Mouse (Mus musculus) stomach, embryonic 16.5 days (tissue): Measurements from ENCODE around the gene Mitf. TPM values are rescaled to one million over a fixed set of nuclear protein-coding genes. Genes with fewer than 3 reads are reported as not detected.

Experiments used
- ATAC-seq: fragments of 200-750 bp; cut with Nextera tagmentation; 2 replicates; pipeline ENCODE4 v1.8.0; 2017; ENCODE audit warnings: moderate number of reproducible peaks, moderate TSS enrichment; ENCODE audit not compliant: insufficient read depth, low FRiP score
- H3K27ac ChIP-seq: fragments of 300-500 bp; sonication (generic); 2 replicates; pipeline ENCODE4 v1.5.1; 2014; ENCODE audit warnings: low read length
- H3K27me3 ChIP-seq: fragments of 300-500 bp; sonication (generic); 2 replicates; pipeline ENCODE4 v1.6.1; 2014; ENCODE audit warnings: low read length, control low read depth, mixed read lengths; ENCODE audit not compliant: control insufficient read depth, insufficient read depth
- H3K36me3 ChIP-seq: fragments of 300-500 bp; sonication (generic); 2 replicates; pipeline ENCODE4 v1.6.1; 2014; ENCODE audit warnings: low read length; ENCODE audit not compliant: control insufficient read depth, insufficient read depth
- H3K4me1 ChIP-seq: fragments of 300-500 bp; sonication (generic); 2 replicates; pipeline ENCODE4 v1.6.1; 2014; ENCODE audit warnings: low read length, control low read depth, mixed read lengths; ENCODE audit not compliant: control insufficient read depth, insufficient read depth
- H3K4me2 ChIP-seq: fragments of 300-500 bp; sonication (generic); 2 replicates; pipeline ENCODE4 v1.6.1; 2014; ENCODE audit warnings: low read depth, low read length, mixed read lengths
- H3K4me3 ChIP-seq: fragments of 300-500 bp; sonication (generic); replicated peaks from 2 replicates; pipeline ENCODE4 v1.5.1; 2014; ENCODE audit warnings: mild to moderate bottlenecking, low read length
- H3K9ac ChIP-seq: fragments of 300-500 bp; sonication (generic); 2 replicates; pipeline ENCODE4 v1.6.1; 2014; ENCODE audit warnings: low read length
- H3K9me3 ChIP-seq: fragments of 300-500 bp; sonication (generic); replicated peaks from 2 replicates; pipeline ENCODE4 v1.6.1; 2016; ENCODE audit warnings: low read length, control low read depth; ENCODE audit not compliant: control insufficient read depth
- WGBS: fragments of 180-500 bp; shearing (Covaris S2); extraction: QIAGEN DNeasy Blood & Tissue Kit; methylation state at CpG from one replicate; pipeline ENCODE4 v1.1.7; 2014; 5-methylcytosine and 5-hydroxymethylcytosine counted together
- polyA plus RNA-seq: library from polyadenylated mRNA; unstranded; fragments of >200 nt; fragmentation: Nextera tagmentation; extraction: Ambion mirVana; gene quantifications from 2 replicates; pipeline ENCODE4 v1.2.1, GENCODE M21; 2015

Gene Mitf
- polyA plus RNA-seq, 1 experiment from 2014 or later = 2.0 TPM

DNA sequence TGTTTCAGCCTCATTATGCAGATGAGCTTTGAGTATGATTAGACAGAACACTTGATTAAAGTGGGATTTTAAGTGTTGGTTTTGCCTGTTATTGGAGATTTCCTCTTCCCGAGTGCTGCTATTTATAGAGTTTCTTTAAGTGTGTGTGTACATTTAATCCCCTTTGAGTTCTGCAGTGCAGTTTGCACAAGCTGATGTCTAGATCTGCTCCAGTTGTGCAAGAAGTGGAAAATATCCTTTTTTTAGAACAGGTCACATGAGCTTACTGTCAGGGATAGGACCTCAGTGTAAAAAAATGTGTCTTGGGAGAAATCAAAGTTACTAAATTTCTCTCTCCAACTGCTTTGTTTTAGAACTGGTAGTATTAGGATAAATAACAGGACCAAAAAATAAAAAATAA is 8.9 kb downstream of the Mitf start:
- H3K4me2 ChIP-seq = no peak overlapping the region
- no peak for ATAC-seq
- H3K9ac ChIP-seq = no peak overlapping the region
- H3K4me1 ChIP-seq = no peaks in the 10 kb centered on the region
- no peak overlapping the region for H3K27ac ChIP-seq
- no peaks in the 10 kb centered on the region for H3K36me3 ChIP-seq
- H3K27me3 ChIP-seq = no peaks in the 10 kb centered on the region
- no peak overlapping the region for H3K4me3 ChIP-seq
- H3K9me3 ChIP-seq = no peaks in the 10 kb centered on the region
- WGBS = 17% methylated on average over 1 of the region's 1 CpGs

GRCm38 (mm10) chr6:97816806-97817205 is 10.0 kb downstream of the Mitf start:
- WGBS = 82% methylated on average over 1 of the region's 1 CpGs
- Histone ChIP-seq H3K27me3 (no peaks in the 10 kb centered on the region), H3K36me3 (no peaks in the 10 kb centered on the region), H3K9me3 (no peaks in the 10 kb centered on the region), H3K4me3 (no peak overlapping the region), H3K9ac (no peak overlapping the region), H3K4me2 (no peak overlapping the region), H3K27ac (no peak overlapping the region), H3K4me1 (no peaks in the 10 kb centered on the region)
- no peak for ATAC-seq

DNA sequence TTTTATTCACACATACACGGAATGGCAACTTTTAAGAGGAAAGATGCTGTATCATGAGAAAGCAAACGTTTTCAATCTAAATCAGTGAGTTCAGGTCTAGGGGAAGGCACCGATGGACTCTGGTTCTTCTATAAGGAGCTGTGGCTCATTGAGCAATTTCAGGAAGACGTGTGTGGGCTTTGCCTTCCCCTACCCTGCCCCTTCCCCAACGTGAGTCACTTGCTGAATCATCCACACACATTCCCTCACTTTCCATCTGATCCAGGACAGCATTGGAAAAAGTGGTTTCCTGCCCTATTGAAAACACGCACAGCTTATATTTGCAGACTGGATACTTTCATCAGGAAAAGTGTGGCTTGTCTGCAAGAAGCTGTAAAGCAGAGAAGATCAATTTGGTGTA is 11.3 kb downstream of the Mitf start:
- no peak for ATAC-seq
- WGBS = 42% methylated on average over 6 of the region's 6 CpGs
- H3K27me3 ChIP-seq = no peaks in the 10 kb centered on the region

DNA sequence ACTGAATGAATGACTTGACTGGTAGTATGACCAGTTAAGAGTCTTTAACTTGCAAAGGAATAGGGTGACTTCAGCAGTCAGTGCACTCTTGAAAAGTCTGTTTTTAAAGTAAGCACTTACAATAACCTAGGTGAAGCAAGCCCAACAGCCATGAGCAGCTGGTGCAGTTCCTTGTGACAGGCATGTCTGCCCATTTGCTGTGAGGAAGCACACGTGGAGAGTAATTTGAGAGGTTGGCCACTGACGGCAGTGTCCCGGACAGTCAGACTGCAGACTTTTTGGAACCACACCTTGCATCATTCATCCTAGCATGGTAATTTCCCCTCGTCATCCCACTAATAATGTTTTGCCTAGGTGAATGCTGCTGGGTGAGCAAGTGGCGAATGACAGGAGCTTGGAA is 12.1 kb downstream of the Mitf start:
- Histone ChIP-seq H3K9ac (no peak overlapping the region), H3K4me1 (no peaks in the 10 kb centered on the region), H3K36me3 (no peaks in the 10 kb centered on the region), H3K27me3 (no peaks in the 10 kb centered on the region), H3K4me2 (no peak overlapping the region), H3K9me3 (no peaks in the 10 kb centered on the region), H3K27ac (no peak overlapping the region), H3K4me3 (no peak overlapping the region)
- no peak for ATAC-seq
- WGBS = 56% methylated on average over 5 of the region's 5 CpGs

More for the DNA sequence above, 11.3 kb downstream of the Mitf start:
- no peak overlapping the region for H3K27ac ChIP-seq
- H3K9ac ChIP-seq = no peak overlapping the region
- H3K4me1 ChIP-seq = no peaks in the 10 kb centered on the region
- H3K36me3 ChIP-seq = no peaks in the 10 kb centered on the region
- no peak overlapping the region for H3K4me2 ChIP-seq
- H3K9me3 ChIP-seq = no peaks in the 10 kb centered on the region
- H3K4me3 ChIP-seq = no peak overlapping the region

DNA sequence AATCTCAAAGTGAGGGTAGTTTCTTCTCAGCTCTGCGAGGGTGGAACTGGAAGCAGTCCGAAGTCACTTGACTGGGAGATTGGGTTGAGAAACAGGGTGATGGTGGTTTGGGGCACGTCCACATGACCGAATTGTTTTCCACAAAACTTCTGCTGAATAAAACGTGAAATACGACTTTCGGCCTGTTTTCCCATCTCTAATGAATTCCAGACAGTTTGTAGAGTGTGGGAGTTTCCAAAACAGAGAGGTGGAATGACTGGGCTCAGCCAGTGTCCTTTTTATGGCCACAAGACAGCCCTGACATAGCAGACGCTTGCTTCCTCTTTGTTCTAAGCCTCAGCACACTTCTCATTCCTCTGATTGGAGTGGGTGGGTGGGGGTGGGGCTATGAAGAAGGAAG is 13.7 kb downstream of the Mitf start:
- 78% methylated on average over 8 of the region's 8 CpGs for WGBS
- H3K4me3 ChIP-seq = no peak overlapping the region
- no peak overlapping the region for H3K4me2 ChIP-seq
- H3K36me3 ChIP-seq = no peaks in the 10 kb centered on the region
- no peak overlapping the region for H3K9ac ChIP-seq
- H3K27ac ChIP-seq = no peak overlapping the region
- no peaks in the 10 kb centered on the region for H3K9me3 ChIP-seq
- H3K4me1 ChIP-seq = no peaks in the 10 kb centered on the region
- no peaks in the 10 kb centered on the region for H3K27me3 ChIP-seq
- ATAC-seq = no peak

GRCm38 (mm10) chr6:97821811-97822210 is 15.0 kb downstream of the Mitf start:
- 83% methylated on average over 7 of the region's 7 CpGs for WGBS
- Histone ChIP-seq H3K4me2 (no peak overlapping the region), H3K36me3 (no peaks in the 10 kb centered on the region), H3K27ac (no peak overlapping the region), H3K4me3 (no peak overlapping the region), H3K9ac (no peak overlapping the region), H3K27me3 (no peaks in the 10 kb centered on the region), H3K9me3 (no peaks in the 10 kb centered on the region), H3K4me1 (no peaks in the 10 kb centered on the region)
- ATAC-seq = no peak

GRCm38 (mm10) chr6:97826642-97827275 is 19.9 kb downstream of the Mitf start:
- Histone ChIP-seq H3K36me3 (no peaks in the 10 kb centered on the region), H3K27me3 (no peaks in the 10 kb centered on the region), H3K9ac (no peak overlapping the region), H3K4me1 (no peaks in the 10 kb centered on the region), H3K27ac (no peak overlapping the region), H3K9me3 (no peaks in the 10 kb centered on the region), H3K4me3 (no peak overlapping the region), H3K4me2 (no peak overlapping the region)
- 73% methylated on average over 7 of the region's 7 CpGs for WGBS
- ATAC-seq = no peak

DNA sequence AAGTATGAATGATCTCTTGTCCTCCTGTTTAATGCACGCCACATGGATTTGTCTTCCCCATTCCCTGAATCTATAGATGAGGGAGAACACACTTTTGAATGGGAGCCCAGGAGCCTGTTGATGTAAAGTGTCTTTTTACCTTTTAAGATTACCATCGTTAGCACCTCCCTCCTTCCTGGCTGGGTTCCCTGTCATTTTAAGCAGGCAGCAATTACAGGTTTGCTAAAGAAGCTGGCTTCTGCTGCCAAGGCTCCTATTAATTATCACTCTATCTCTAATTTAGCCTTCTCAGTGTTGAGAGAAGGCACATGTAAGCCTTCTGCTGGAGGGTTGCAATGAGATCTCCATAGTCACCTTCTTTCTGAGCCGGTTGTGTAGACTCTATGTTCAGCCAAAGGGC is 21.2 kb downstream of the Mitf start:
- H3K36me3 ChIP-seq = no peaks in the 10 kb centered on the region
- no peak for ATAC-seq
- H3K4me3 ChIP-seq = no peak overlapping the region
- no peak overlapping the region for H3K9ac ChIP-seq
- WGBS = 79% methylated on average over 3 of the region's 3 CpGs
- H3K27ac ChIP-seq = no peak overlapping the region
- no peaks in the 10 kb centered on the region for H3K9me3 ChIP-seq
- no peaks in the 10 kb centered on the region for H3K27me3 ChIP-seq
- H3K4me2 ChIP-seq = no peak overlapping the region
- no peaks in the 10 kb centered on the region for H3K4me1 ChIP-seq

DNA sequence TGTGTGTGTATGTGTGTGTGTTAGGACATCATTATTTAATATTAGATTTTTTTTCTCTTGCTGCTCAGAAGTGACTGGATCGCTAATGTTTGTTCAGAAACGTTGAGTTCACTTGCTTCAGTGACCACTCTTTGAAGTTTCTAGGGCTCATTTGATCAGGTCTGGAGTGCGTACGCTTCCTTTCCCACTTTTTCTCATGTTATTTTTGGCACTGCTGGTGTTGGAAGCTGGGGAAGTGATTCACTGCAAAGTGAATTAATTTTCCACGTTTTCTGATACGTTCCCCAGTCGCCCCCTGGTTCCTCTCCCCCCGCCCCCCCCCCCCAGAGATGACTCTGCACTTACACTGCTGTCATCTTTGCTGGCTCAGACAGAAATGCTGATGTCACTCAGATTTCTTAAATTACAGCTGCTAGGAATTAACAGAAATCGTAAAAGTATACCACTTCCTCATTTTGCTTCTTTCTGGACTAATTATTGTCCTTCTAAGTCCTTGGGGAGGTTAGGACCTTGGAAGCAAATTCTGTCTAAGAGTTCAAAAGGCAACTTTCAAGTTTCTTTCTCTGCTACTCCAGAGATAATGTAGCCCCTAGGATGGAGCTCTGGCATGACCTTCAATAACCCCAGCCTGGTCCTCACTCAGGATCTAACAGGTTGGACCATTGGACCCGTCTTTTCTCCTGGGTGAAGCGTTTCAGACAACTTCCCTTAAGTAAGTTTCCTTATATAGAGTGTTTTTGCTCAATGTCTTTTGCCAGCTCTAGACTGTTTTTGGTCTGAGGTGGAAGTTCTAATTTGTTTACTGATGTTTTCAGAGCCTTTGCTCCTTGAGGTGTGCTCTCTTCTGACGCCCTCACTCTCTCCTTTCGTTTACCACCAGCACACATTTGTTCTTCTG is 22.2 kb downstream of the Mitf start:
- Histone ChIP-seq H3K4me2 (no peak overlapping the region), H3K27me3 (no peaks in the 10 kb centered on the region), H3K9ac (no peak overlapping the region), H3K27ac (no peak overlapping the region), H3K36me3 (no peaks in the 10 kb centered on the region), H3K4me1 (no peaks in the 10 kb centered on the region), H3K4me3 (no peak overlapping the region), H3K9me3 (no peaks in the 10 kb centered on the region)
- ATAC-seq = no peak
- WGBS = 57% methylated on average over 13 of the region's 13 CpGs
